Mouse (Mus musculus) bone marrow, adult 2 months (tissue): ENCODE measurements around the gene Creg1.

Source experiments
- CTCF ChIP-seq: fragments of 200-500 bp; IDR thresholded peaks from 2 replicates; pipeline ENCODE4 v1.5.1; 2011; ENCODE audit warnings: low read length, control low read depth; ENCODE audit not compliant: control insufficient read depth, insufficient read depth
- POLR2A ChIP-seq: fragments of 200-500 bp; IDR thresholded peaks from 2 replicates; pipeline ENCODE4 v1.6.1; 2011; ENCODE audit warnings: low read depth, mild to moderate bottlenecking, control low read depth, low read length, borderline replicate concordance; ENCODE audit not compliant: control insufficient read depth

DNA sequence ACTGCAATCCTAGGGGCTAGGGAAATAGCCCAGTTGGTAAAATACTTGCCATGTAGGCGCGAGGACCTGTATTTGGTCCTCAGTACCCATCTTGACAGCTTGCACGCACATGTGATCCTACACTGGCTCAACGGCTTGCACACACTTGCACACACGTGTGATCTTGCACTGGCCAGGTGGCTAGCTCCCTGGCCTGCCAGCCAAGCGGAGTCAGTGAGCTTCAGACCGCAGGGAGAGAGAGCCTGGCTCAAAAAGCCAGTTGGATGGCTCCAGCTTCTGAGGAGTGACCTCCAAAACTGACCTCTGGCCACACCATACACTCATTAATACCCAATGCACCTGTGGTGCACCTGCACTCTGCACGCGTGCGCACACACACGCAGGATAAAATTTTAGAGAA, 1.5 kb downstream of the Creg1 start:
- TF ChIP-seq CTCF, result 0 out of 2 replicates have a peak, but pooled peaks have one; percentile 0
- no peak; the same call in 1 of the 2 replicates for TF ChIP-seq POLR2A
